Mouse (Mus musculus) neural tube, embryonic 12.5 days (tissue): ENCODE measurements around the gene Sbk3. TPM values are rescaled to one million over a fixed set of nuclear protein-coding genes. Genes with fewer than 3 reads are reported as not detected.
"Not testable (repeated sequence)": the region's sequence is repeated elsewhere in the genome, so short reads cannot be mapped to it uniquely, and the experiment has no call there.

Experiments
- ATAC-seq: fragments of 200-750 bp; cut with Nextera tagmentation; 2 replicates; pipeline ENCODE4 v1.8.0; 2017; ENCODE audit warnings: low read depth, mild to moderate bottlenecking, moderate TSS enrichment, moderate library complexity; ENCODE audit not compliant: low FRiP score
- H3K27ac ChIP-seq: fragments of 300-500 bp; sonication (generic); 2 replicates; pipeline ENCODE4 v1.5.1; 2016
- H3K27me3 ChIP-seq: fragments of 300-500 bp; sonication (generic); replicated peaks from 2 replicates; pipeline ENCODE4 v1.6.1; 2016; ENCODE audit warnings: mild to moderate bottlenecking
- H3K36me3 ChIP-seq: fragments of 300-500 bp; sonication (generic); 2 replicates; pipeline ENCODE4 v1.6.1; 2016; ENCODE audit warnings: mild to moderate bottlenecking
- H3K4me1 ChIP-seq: fragments of 300-500 bp; sonication (generic); 2 replicates; pipeline ENCODE4 v1.6.1; 2016
- H3K4me2 ChIP-seq: fragments of 300-500 bp; sonication (generic); replicated peaks from 2 replicates; pipeline ENCODE4 v1.6.1; 2016; ENCODE audit warnings: mild to moderate bottlenecking
- H3K4me3 ChIP-seq: fragments of 300-500 bp; sonication (generic); 2 replicates; pipeline ENCODE4 v1.5.1; 2016
- H3K9ac ChIP-seq: fragments of 300-500 bp; sonication (generic); 2 replicates; pipeline ENCODE4 v1.6.1; 2016; ENCODE audit warnings: mild to moderate bottlenecking
- H3K9me3 ChIP-seq: fragments of 300-500 bp; sonication (generic); 2 replicates; pipeline ENCODE4 v1.6.1; 2016; ENCODE audit warnings: mild to moderate bottlenecking
- WGBS: fragments of 180-500 bp; shearing (Covaris S2); methylation state at CpG from one replicate; pipeline ENCODE4 v1.1.7; 2016; 5-methylcytosine and 5-hydroxymethylcytosine counted together
- polyA plus RNA-seq: library from polyadenylated mRNA; unstranded; fragments of >200 nt; fragmentation: Nextera tagmentation; extraction: Ambion mirVana; gene quantifications from 2 replicates; pipeline ENCODE4 v1.2.1, GENCODE M21; 2016

Sbk3 gene
- 0.11 TPM in 2 replicates for polyA plus RNA-seq

GRCm38 (mm10) chr7:4971068-4971467 lies at the start of gene Sbk3:
Gene Sbk3 (minus strand): TSS chr7:4971168.
- WGBS = 46% methylated on average over 6 of the region's 6 CpGs
- ATAC-seq = no peak
- no peak within 1 kb of the TSS for H3K9ac ChIP-seq
- H3K27ac ChIP-seq = no peak within 1 kb of the TSS
- no peaks in the 10 kb centered on the region for H3K4me1 ChIP-seq
- H3K9me3 ChIP-seq = no peaks in the 10 kb centered on the region
- H3K36me3 ChIP-seq = no peaks in the 10 kb centered on the region
- H3K4me3 ChIP-seq = no peak within 1 kb of the TSS
- peaks cover 6% of the 10 kb centered on the region; the same call in 1 of the 2 replicates for H3K27me3 ChIP-seq
- H3K4me2 ChIP-seq = no peak within 1 kb of the TSS

GRCm38 (mm10) chr7:5020685-5021084 lies 49.7 kb upstream of the Sbk3 start:
- ATAC-seq = peak; percentile 19
- under 1% methylated on average over 14 of the region's 15 CpGs for WGBS
- H3K4me3 ChIP-seq = peak overlapping the region; percentile 87
- peaks cover 10% of the 10 kb centered on the region for H3K4me1 ChIP-seq
- H3K4me2 ChIP-seq = peak overlapping the region; percentile 83
- no peaks in the 10 kb centered on the region for H3K27me3 ChIP-seq
- peak overlapping the region; percentile 95 for H3K9ac ChIP-seq
- peak overlapping the region; percentile 83 for H3K27ac ChIP-seq
- no peaks in the 10 kb centered on the region for H3K9me3 ChIP-seq
- H3K36me3 ChIP-seq = peaks cover 28% of the 10 kb centered on the region

- no peaks in the 10 kb centered on the region for H3K9me3 ChIP-seq
- H3K27ac ChIP-seq = peak within 1 kb of the TSS; percentile 83
- ATAC-seq = peak; percentile 80
- H3K4me3 ChIP-seq = peak within 1 kb of the TSS; percentile 87
- H3K4me2 ChIP-seq = peak within 1 kb of the TSS; percentile 83
- peaks cover 10% of the 10 kb centered on the region for H3K4me1 ChIP-seq
- peak within 1 kb of the TSS; percentile 95 for H3K9ac ChIP-seq
- peaks cover 28% of the 10 kb centered on the region for H3K36me3 ChIP-seq
- WGBS = under 1% methylated on average over 49 of the region's 49 CpGs
- H3K27me3 ChIP-seq = no peaks in the 10 kb centered on the region
These were observed 49.2 kb upstream of the Sbk3 start, which contains the start of the genes Zfp865 and Ccdc106 for GRCm38 (mm10) chr7:5020000-5020681. Gene Zfp865 (plus strand): TSS chr7:5020376. Gene Ccdc106 (plus strand): TSS chr7:5020553.

- H3K9ac ChIP-seq, H3K9me3 ChIP-seq, ATAC-seq, H3K27me3 ChIP-seq, H3K27ac ChIP-seq: not testable (repeated sequence)
- Histone ChIP-seq H3K36me3 (peaks cover 27% of the 10 kb centered on the region), H3K4me3 (peak overlapping the region; percentile 87), H3K4me2 (peak overlapping the region; percentile 83), H3K4me1 (peaks cover 10% of the 10 kb centered on the region)
- 28% methylated on average over 8 of the region's 8 CpGs for WGBS
These were observed 48.6 kb upstream of the Sbk3 start for GRCm38 (mm10) chr7:5019576-5019975.

- Histone ChIP-seq H3K36me3 (peaks cover 11% of the 10 kb centered on the region), H3K4me2 (no peak overlapping the region), H3K27ac (no peak overlapping the region), H3K4me1 (peaks cover 10% of the 10 kb centered on the region), H3K27me3 (no peaks in the 10 kb centered on the region), H3K9me3 (no peaks in the 10 kb centered on the region), H3K9ac (no peak overlapping the region), H3K4me3 (no peak overlapping the region)
- WGBS = 97% methylated on average over 21 of the region's 21 CpGs
- ATAC-seq = no peak
These were observed 47.0 kb upstream of the Sbk3 start for GRCm38 (mm10) chr7:5017931-5018330.

GRCm38 (mm10) chr7:5017352-5017751 lies 46.4 kb upstream of the Sbk3 start:
- H3K4me1 ChIP-seq = peaks cover 10% of the 10 kb centered on the region
- H3K36me3 ChIP-seq = peaks cover 11% of the 10 kb centered on the region
- WGBS = 90% methylated on average over 16 of the region's 16 CpGs

GRCm38 (mm10) chr7:5016920-5017319 lies 46.0 kb upstream of the Sbk3 start:
- H3K9me3 ChIP-seq = no peaks in the 10 kb centered on the region
- no peak overlapping the region for H3K27ac ChIP-seq
- no peak overlapping the region for H3K4me2 ChIP-seq
- WGBS = 91% methylated on average over 2 of the region's 2 CpGs
- H3K9ac ChIP-seq = no peak overlapping the region
- no peak for ATAC-seq
- no peak overlapping the region for H3K4me3 ChIP-seq
- H3K4me1 ChIP-seq = peaks cover 10% of the 10 kb centered on the region
- peaks cover 11% of the 10 kb centered on the region for H3K36me3 ChIP-seq
- H3K27me3 ChIP-seq = no peaks in the 10 kb centered on the region

More at GRCm38 (mm10) chr7:5017352-5017751, 46.4 kb upstream of the Sbk3 start:
- Histone ChIP-seq H3K27ac (no peak overlapping the region), H3K9me3 (no peaks in the 10 kb centered on the region), H3K27me3 (no peaks in the 10 kb centered on the region), H3K4me3 (no peak overlapping the region), H3K4me2 (no peak overlapping the region), H3K9ac (no peak overlapping the region)
- ATAC-seq = no peak

GRCm38 (mm10) chr7:5016057-5016456 lies 45.1 kb upstream of the Sbk3 start:
- Histone ChIP-seq H3K27me3 (no peaks in the 10 kb centered on the region), H3K9ac (peak overlapping the region; percentile 70), H3K4me2 (peak overlapping the region; percentile 55), H3K27ac (no peak overlapping the region), H3K4me3 (peak overlapping the region; percentile 63), H3K4me1 (peaks cover 3% of the 10 kb centered on the region), H3K9me3 (no peaks in the 10 kb centered on the region), H3K36me3 (peaks cover 19% of the 10 kb centered on the region)
- WGBS = 68% methylated on average over 3 of the region's 3 CpGs
- no peak for ATAC-seq

- no peaks in the 10 kb centered on the region for H3K4me1 ChIP-seq
- WGBS = under 1% methylated on average over 74 of the region's 76 CpGs
- peak within 1 kb of the TSS; percentile 63 for H3K4me3 ChIP-seq
- peak within 1 kb of the TSS; percentile 55 for H3K4me2 ChIP-seq
- peak within 1 kb of the TSS; percentile 78 for H3K9ac ChIP-seq
- peak; percentile 82 for ATAC-seq
- H3K36me3 ChIP-seq = peaks cover 26% of the 10 kb centered on the region
- no peaks in the 10 kb centered on the region for H3K27me3 ChIP-seq
- peak within 1 kb of the TSS; percentile 95 for H3K27ac ChIP-seq
- no peaks in the 10 kb centered on the region for H3K9me3 ChIP-seq
These were observed 44.4 kb upstream of the Sbk3 start, which contains the start of gene Gm44973 for GRCm38 (mm10) chr7:5015118-5016001. Gene Gm44973 (plus strand): TSS chr7:5015496.

- under 1% methylated on average over 41 of the region's 42 CpGs for WGBS
- no peaks in the 10 kb centered on the region for H3K27me3 ChIP-seq
- peak within 1 kb of the TSS; percentile 55 for H3K4me2 ChIP-seq
- no peaks in the 10 kb centered on the region for H3K9me3 ChIP-seq
- peak; percentile 83 for ATAC-seq
- H3K9ac ChIP-seq = peak within 1 kb of the TSS; percentile 78
- H3K4me1 ChIP-seq = no peaks in the 10 kb centered on the region
- peak within 1 kb of the TSS; percentile 95 for H3K27ac ChIP-seq
- peak within 1 kb of the TSS; percentile 63 for H3K4me3 ChIP-seq
- peaks cover 35% of the 10 kb centered on the region for H3K36me3 ChIP-seq
These were observed 43.5 kb upstream of the Sbk3 start, which contains the start of the genes Zfp524 and Fiz1 for GRCm38 (mm10) chr7:5014251-5015117. Gene Zfp524 (plus strand): TSS chr7:5014415. Gene Fiz1 (minus strand): TSS chr7:5014697.

GRCm38 (mm10) chr7:5012681-5013513 lies 41.9 kb upstream of the Sbk3 start:
- no peaks in the 10 kb centered on the region for H3K27me3 ChIP-seq
- no peaks in the 10 kb centered on the region for H3K9me3 ChIP-seq
- no peak overlapping the region for H3K27ac ChIP-seq
- H3K9ac ChIP-seq = no peak overlapping the region
- peak overlapping the region; percentile 55 for H3K4me2 ChIP-seq
- peaks cover 50% of the 10 kb centered on the region for H3K36me3 ChIP-seq
- H3K4me3 ChIP-seq = no peak overlapping the region
- ATAC-seq = no peak
- H3K4me1 ChIP-seq = no peaks in the 10 kb centered on the region
- 92% methylated on average over 27 of the region's 27 CpGs for WGBS
